Mouse (Mus musculus) retina, embryonic 14.5 days (tissue): ENCODE measurements around the gene Dph6.
"Not testable (repeated sequence)": the region's sequence is repeated elsewhere in the genome, so short reads cannot be mapped to it uniquely, and the experiment has no call there.

Experiments used
- DNase-seq: peaks from one replicate; pipeline ENCODE4 v3.0.0-alpha.2; 2015; ENCODE audit warnings: low spot score

The Dph6 gene

GRCm38 (mm10) chr2:114654365-114655239 lies at the start of gene Dph6:
TSS of gene Dph6 (minus strand) at chr2:114654964.
- DNase-seq = peak; percentile 84

GRCm38 (mm10) chr2:114700966-114701685 lies 46.4 kb upstream of the Dph6 start:
- DNase-seq = no peak

GRCm38 (mm10) chr2:114691607-114692006 lies 36.8 kb upstream of the Dph6 start:
- no peak for DNase-seq

GRCm38 (mm10) chr2:114687483-114687882 lies 32.7 kb upstream of the Dph6 start:
- no peak for DNase-seq

GRCm38 (mm10) chr2:114687081-114687480 lies 32.3 kb upstream of the Dph6 start:
- no peak for DNase-seq

- no peak for DNase-seq
Observed at GRCm38 (mm10) chr2:114673831-114674230, 19.1 kb upstream of the Dph6 start.

GRCm38 (mm10) chr2:114670983-114671382 lies 16.2 kb upstream of the Dph6 start:
- DNase-seq = no peak

- DNase-seq = no peak
Observed at GRCm38 (mm10) chr2:114658954-114659353, 4.2 kb upstream of the Dph6 start.

GRCm38 (mm10) chr2:114646240-114646639 lies 8.5 kb downstream of the Dph6 start:
- DNase-seq = no peak

- no peak for DNase-seq
Observed at GRCm38 (mm10) chr2:114643832-114644231, 10.9 kb downstream of the Dph6 start.

GRCm38 (mm10) chr2:114624683-114625082 lies 30.1 kb downstream of the Dph6 start:
- no peak for DNase-seq

- DNase-seq = no peak
Observed at GRCm38 (mm10) chr2:114622550-114622939, 32.2 kb downstream of the Dph6 start.

- peak; percentile 69 for DNase-seq
Observed at GRCm38 (mm10) chr2:114621781-114622549, 32.8 kb downstream of the Dph6 start.

- peak; percentile 41 for DNase-seq
Observed at GRCm38 (mm10) chr2:114611576-114611975, 43.2 kb downstream of the Dph6 start.

- DNase-seq = peak; percentile 47
Observed at GRCm38 (mm10) chr2:114610110-114610509, 44.7 kb downstream of the Dph6 start.

- DNase-seq = not testable (repeated sequence)
Observed at GRCm38 (mm10) chr2:114605202-114605601, 49.6 kb downstream of the Dph6 start.

GRCm38 (mm10) chr2:114601174-114601573 lies 53.6 kb downstream of the Dph6 start:
- no peak for DNase-seq

- DNase-seq = no peak
Observed at GRCm38 (mm10) chr2:114599793-114600192, 55.0 kb downstream of the Dph6 start.

- DNase-seq = no peak
Observed at GRCm38 (mm10) chr2:114593393-114593792, 61.4 kb downstream of the Dph6 start.

GRCm38 (mm10) chr2:114580714-114581113 lies 74.0 kb downstream of the Dph6 start:
- no peak for DNase-seq

GRCm38 (mm10) chr2:114543000-114543622 lies 111.7 kb downstream of the Dph6 start:
- DNase-seq = no peak

- DNase-seq = peak; percentile 66
Observed at GRCm38 (mm10) chr2:114542325-114542724, 112.4 kb downstream of the Dph6 start.
